Mouse (Mus musculus): ENCODE measurements around the gene Irf8. TPM values are rescaled to one million over a fixed set of nuclear protein-coding genes. Genes with fewer than 3 reads are reported as not detected.
"Not testable (repeated sequence)": the region's sequence is repeated elsewhere in the genome, so short reads cannot be mapped to it uniquely, and the experiment has no call there.

Gene Irf8
- polyA plus RNA-seq, 1 experiment: 124 TPM

DNA sequence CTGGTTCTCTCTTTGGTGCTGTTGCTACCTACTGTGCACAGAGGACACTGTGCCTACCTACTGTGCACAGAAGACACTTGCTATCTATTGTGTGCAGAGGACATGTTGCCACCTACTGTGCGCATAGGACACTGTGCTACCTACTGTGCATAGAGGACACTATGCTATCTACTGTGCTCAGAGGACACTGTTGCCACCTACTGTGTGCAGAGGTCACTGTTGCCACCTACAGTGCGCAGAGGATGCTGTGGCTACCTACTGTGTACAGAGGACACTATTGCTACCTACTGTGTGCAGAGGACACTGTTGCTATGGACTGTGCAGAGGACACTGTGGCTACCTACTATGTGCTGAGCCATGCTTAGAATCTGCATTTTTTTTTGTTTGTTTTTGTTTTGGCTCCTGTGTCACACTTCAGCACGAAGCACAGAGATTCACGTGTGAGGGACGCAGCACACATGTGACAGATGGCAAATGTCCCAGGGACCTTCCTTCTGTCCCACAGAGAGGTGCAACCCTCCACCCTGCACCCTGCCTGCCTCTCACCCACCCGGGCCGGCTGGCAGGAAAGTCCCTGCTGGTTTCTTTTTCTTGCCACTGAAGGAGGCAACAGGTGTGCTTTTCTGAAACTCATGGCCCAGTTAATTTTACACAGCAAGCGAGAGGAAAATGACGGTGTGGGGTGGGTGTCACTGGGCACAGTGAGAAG lies 61.0 kb downstream of the Irf8 start:
- TF ChIP-seq CTCF (IDR thresholded peaks at IDR 0.05; ENCODE audit: extremely low read depth, insufficient read length, insufficient replicate concordance, low read depth, low read length): no peak
- TF ChIP-seq POLR2A (IDR thresholded peaks at IDR 0.05; ENCODE audit: low read depth, low read length): no peak

DNA sequence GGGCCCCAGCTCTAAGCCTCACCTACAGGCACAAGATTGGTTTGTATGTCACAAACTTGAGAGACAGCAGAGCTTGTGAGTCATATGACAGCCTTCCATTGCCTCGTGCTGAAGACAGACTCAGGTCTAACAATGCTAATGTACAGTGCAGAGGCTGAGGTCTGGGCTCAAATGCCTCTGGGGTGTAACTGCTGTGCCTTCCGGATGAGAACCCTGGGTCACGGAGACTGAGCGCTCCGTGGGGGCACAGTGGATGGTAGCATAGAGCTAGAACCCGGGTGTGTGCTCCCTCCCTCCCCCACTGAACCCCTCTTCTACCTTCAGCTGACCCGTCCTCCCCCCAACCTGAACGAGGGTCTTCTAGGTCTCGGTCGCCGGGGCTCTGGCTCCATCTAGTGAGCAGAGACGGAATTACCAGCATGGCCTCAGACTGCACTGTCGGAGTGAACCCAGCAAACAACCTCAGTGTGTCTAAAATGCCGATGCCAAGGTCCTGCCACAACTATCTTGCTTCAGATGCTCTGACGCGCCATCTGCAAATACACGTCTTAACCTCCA lies 64.2 kb downstream of the Irf8 start:
- WGBS: 12% methylated on average over 17 of the region's 17 CpGs
- TF ChIP-seq CTCF (IDR thresholded peaks at IDR 0.05; ENCODE audit: extremely low read depth, insufficient read length, insufficient replicate concordance, low read depth, low read length) (peak; percentile 91), POLR2A (IDR thresholded peaks at IDR 0.05; ENCODE audit: low read depth, low read length) (no peak)
- Histone ChIP-seq H3K36me3 (ENCODE audit: control insufficient read depth, insufficient read depth, low read length) (no peaks in the 10 kb centered on the region), H3K27me3 (ENCODE audit: control insufficient read depth, insufficient read depth, low read length) (no peaks in the 10 kb centered on the region), H3K4me1 (ENCODE audit: control insufficient read depth, insufficient read depth, insufficient read length, low read length) (peaks cover 7% of the 10 kb centered on the region; the same call in 1 of the 2 replicates), H3K27ac (ENCODE audit: insufficient read depth, low read depth, low read length) (no peak overlapping the region), H3K4me3 (ENCODE audit: low read depth, low read length) (no peak overlapping the region)

More for the DNA sequence above, 61.0 kb downstream of the Irf8 start:
- H3K4me3 ChIP-seq (ENCODE audit: low read depth, low read length): no peak overlapping the region
- H3K27me3 ChIP-seq (ENCODE audit: control insufficient read depth, insufficient read depth, low read length): no peaks in the 10 kb centered on the region
- peaks cover 9% of the 10 kb centered on the region; the same call in 1 of the 2 replicates for H3K4me1 ChIP-seq (ENCODE audit: control insufficient read depth, insufficient read depth, insufficient read length, low read length)
- H3K27ac ChIP-seq (ENCODE audit: insufficient read depth, low read depth, low read length): no peak overlapping the region
- WGBS: 80% methylated on average over 9 of the region's 9 CpGs
- no peaks in the 10 kb centered on the region for H3K36me3 ChIP-seq (ENCODE audit: control insufficient read depth, insufficient read depth, low read length)

GRCm38 (mm10) chr8:120803661-120804375 lies 67.7 kb downstream of the Irf8 start:
- H3K27ac ChIP-seq (ENCODE audit: insufficient read depth, low read depth, low read length): not testable (repeated sequence)
- 44% methylated on average over 6 of the region's 6 CpGs for WGBS

GRCm38 (mm10) chr8:120804741-120805140 lies 68.6 kb downstream of the Irf8 start:
- no peaks in the 10 kb centered on the region for H3K36me3 ChIP-seq (ENCODE audit: control insufficient read depth, insufficient read depth, low read length)
- H3K27ac ChIP-seq (ENCODE audit: insufficient read depth, low read depth, low read length): no peak overlapping the region
- no peak overlapping the region for H3K4me3 ChIP-seq (ENCODE audit: low read depth, low read length)
- WGBS: 80% methylated on average over 3 of the region's 3 CpGs
- TF ChIP-seq POLR2A (IDR thresholded peaks at IDR 0.05; ENCODE audit: low read depth, low read length) (no peak), CTCF (IDR thresholded peaks at IDR 0.05; ENCODE audit: extremely low read depth, insufficient read length, insufficient replicate concordance, low read depth, low read length) (no peak)
- no peaks in the 10 kb centered on the region for H3K27me3 ChIP-seq (ENCODE audit: control insufficient read depth, insufficient read depth, low read length)
- no peaks in the 10 kb centered on the region; the same call in 1 of the 2 replicates for H3K4me1 ChIP-seq (ENCODE audit: control insufficient read depth, insufficient read depth, insufficient read length, low read length)

More at GRCm38 (mm10) chr8:120803661-120804375, 67.7 kb downstream of the Irf8 start:
- not testable (repeated sequence) for H3K27me3 ChIP-seq (ENCODE audit: control insufficient read depth, insufficient read depth, low read length); H3K36me3 ChIP-seq (ENCODE audit: control insufficient read depth, insufficient read depth, low read length); H3K4me3 ChIP-seq (ENCODE audit: low read depth, low read length); H3K4me1 ChIP-seq (ENCODE audit: control insufficient read depth, insufficient read depth, insufficient read length, low read length)

Other genes starting within 250 kb of the Irf8 start
- 12.6 and 22.5 TPM in 2 replicates for gene Gins2, start 147.1 kb upstream of the Irf8 start, polyA plus RNA-seq (2012; rRNA removed)
- gene 1190005I06Rik, start 88.7 kb upstream of the Irf8 start, polyA plus RNA-seq (2012; rRNA removed): 1.6 and 3.6 TPM in 2 replicates
- 11.4 TPM in 1 of 2 replicates, not detected in the other for gene Gm27021, start 68.3 kb upstream of the Irf8 start, polyA plus RNA-seq (2012; rRNA removed)
- 631 and 1,064 TPM in 2 replicates for gene Cox4i1, start 68.1 kb upstream of the Irf8 start, polyA plus RNA-seq (2012; rRNA removed)
- gene Emc8, start 67.8 kb upstream of the Irf8 start, polyA plus RNA-seq (2012; rRNA removed): 65.0 and 109 TPM in 2 replicates